Mouse (Mus musculus) CH12.LX (cell line): ENCODE results near the gene C1ql4. TPM values are rescaled to one million over a fixed set of nuclear protein-coding genes. Genes with fewer than 3 reads are reported as not detected.

Experiments used
- DNase-seq: peaks from one replicate; pipeline ENCODE4 v3.0.0-alpha.2; 2013; ENCODE audit errors: extremely low read depth
- H3K27ac ChIP-seq: 2 replicates; pipeline ENCODE4 v1.5.1; 2012; ENCODE audit warnings: low read depth, mild to moderate bottlenecking, control low read depth, moderate library complexity; ENCODE audit not compliant: insufficient read depth
- H3K27me3 ChIP-seq: replicated peaks from 2 replicates; pipeline ENCODE3; 2012; ENCODE audit warnings: inconsistent platforms
- H3K36me3 ChIP-seq, 2 experiments: replicated peaks in 1 of 2; 2 replicates each; pipeline versions ENCODE3 to v1.6.1; 2012; ENCODE audit warnings: inconsistent platforms in 1 of 2, low read length in 1 of 2, mild to moderate bottlenecking in 1 of 2, mixed read lengths in 1 of 2, moderate library complexity in 1 of 2; ENCODE audit not compliant: control insufficient read depth in 1 of 2, insufficient read depth in 1 of 2
- H3K4me1 ChIP-seq, 2 experiments: 2 replicates each; pipeline ENCODE4 v1.6.1; 2012; ENCODE audit warnings: inconsistent platforms in 1 of 2, moderate library complexity in 1 of 2; ENCODE audit not compliant: insufficient read depth in 2 of 2, control insufficient read depth in 1 of 2
- H3K4me2 ChIP-seq: 2 replicates; pipeline ENCODE4 v1.6.1; 2012; ENCODE audit warnings: low read depth, mild to moderate bottlenecking, control low read depth; ENCODE audit not compliant: poor library complexity, insufficient read depth, severe bottlenecking
- H3K4me3 ChIP-seq, 3 experiments: fragments of 150-350 bp in 1 of 3; sonication (generic) in 1 of 3; replicated peaks in 1 of 3; 2 replicates each; pipeline versions ENCODE3 to v1.5.1; 2011 to 2012; ENCODE audit warnings: low read depth in 2 of 3, low read length in 2 of 3, mild to moderate bottlenecking in 2 of 3, moderate library complexity in 2 of 3, control low read depth in 1 of 3, improper control_type of control experiment in 1 of 3, inconsistent platforms in 1 of 3, mixed read lengths in 1 of 3; ENCODE audit not compliant: poor library complexity in 1 of 3
- H3K79me2 ChIP-seq: replicated peaks from 2 replicates; pipeline ENCODE4 v1.6.1; 2012; ENCODE audit warnings: mild to moderate bottlenecking, moderate library complexity; ENCODE audit not compliant: control insufficient read depth, poor library complexity, insufficient read depth, severe bottlenecking; ENCODE audit errors: extremely low read depth
- H3K9ac ChIP-seq: 2 replicates; pipeline ENCODE4 v1.6.1; 2012; ENCODE audit warnings: low read depth, mild to moderate bottlenecking, control low read depth, moderate library complexity; ENCODE audit not compliant: insufficient read depth
- H3K9me3 ChIP-seq: replicated peaks from 2 replicates; pipeline ENCODE3; 2012; ENCODE audit warnings: low read length, inconsistent platforms, mixed read lengths
- BHLHE40 ChIP-seq: IDR thresholded peaks from 2 replicates; pipeline ENCODE4 v1.6.1; 2011; ENCODE audit warnings: mild to moderate bottlenecking, low read depth, low read length, improper control_type of control experiment
- CHD1 ChIP-seq: IDR thresholded peaks from 2 replicates; pipeline ENCODE4 v1.6.1; 2012; ENCODE audit warnings: low read depth, low read length, improper control_type of control experiment, inconsistent platforms
- CHD2 ChIP-seq: IDR thresholded peaks from 2 replicates; pipeline ENCODE4 v1.6.1; 2011; ENCODE audit warnings: low read length, improper control_type of control experiment
- CTCF ChIP-seq, 2 experiments: IDR thresholded peaks in 1 of 2; conservative IDR thresholded peaks in 1 of 2; 2 replicates each; pipeline ENCODE4 v1.5.1; 2011 to 2012; ENCODE audit warnings: low read depth in 2 of 2, low read length in 2 of 2, improper control_type of control experiment in 1 of 2, inconsistent platforms in 1 of 2, mild to moderate bottlenecking in 1 of 2, moderate library complexity in 1 of 2
- E2F4 ChIP-seq: IDR thresholded peaks from 2 replicates; pipeline ENCODE4 v1.6.1; 2011; ENCODE audit warnings: low read depth, low read length, improper control_type of control experiment; ENCODE audit not compliant: insufficient replicate concordance
- ELF1 ChIP-seq: IDR thresholded peaks from 2 replicates; pipeline ENCODE4 v1.6.1; 2014; ENCODE audit warnings: low read depth, mild to moderate bottlenecking, inconsistent platforms, low read length, improper control_type of control experiment
- EP300 ChIP-seq: IDR thresholded peaks from 2 replicates; pipeline ENCODE4 v1.6.1; 2011; ENCODE audit warnings: low read length, improper control_type of control experiment
- GABPA ChIP-seq: IDR thresholded peaks from 2 replicates; pipeline ENCODE4 v1.6.1; 2012; ENCODE audit warnings: low read depth, low read length, improper control_type of control experiment, inconsistent platforms; ENCODE audit not compliant: insufficient replicate concordance
- IRF4 ChIP-seq: IDR thresholded peaks from 2 replicates; pipeline ENCODE4 v1.6.1; 2014; ENCODE audit warnings: low read depth, mild to moderate bottlenecking, inconsistent platforms, low read length, improper control_type of control experiment
- JUN ChIP-seq: IDR thresholded peaks from 2 replicates; pipeline ENCODE4 v1.6.1; 2011; ENCODE audit warnings: low read depth, mild to moderate bottlenecking, low read length, improper control_type of control experiment, moderate library complexity; ENCODE audit not compliant: insufficient read depth
- MAFK ChIP-seq: IDR thresholded peaks from 2 replicates; pipeline ENCODE4 v1.6.1; 2011; ENCODE audit warnings: low read length, improper control_type of control experiment; ENCODE audit not compliant: insufficient replicate concordance
- MAX ChIP-seq: IDR thresholded peaks from 2 replicates; pipeline ENCODE4 v1.6.1; 2011; ENCODE audit warnings: low read length, improper control_type of control experiment
- MAZ ChIP-seq: IDR thresholded peaks from 2 replicates; pipeline ENCODE4 v1.6.1; 2012; ENCODE audit warnings: low read depth, mild to moderate bottlenecking, inconsistent platforms, low read length, improper control_type of control experiment, moderate library complexity
- MXI1 ChIP-seq: IDR thresholded peaks from 2 replicates; pipeline ENCODE4 v1.6.1; 2011; ENCODE audit warnings: mild to moderate bottlenecking, low read depth, low read length, improper control_type of control experiment
- MYC ChIP-seq: IDR thresholded peaks from 2 replicates; pipeline ENCODE4 v1.6.1; 2011; ENCODE audit warnings: low read depth, mild to moderate bottlenecking, improper control_type of control experiment, low read length
- NELFE ChIP-seq: IDR thresholded peaks from 2 replicates; pipeline ENCODE4 v1.6.1; 2011; ENCODE audit warnings: low read depth, low read length, improper control_type of control experiment
- NRF1 ChIP-seq: IDR thresholded peaks from 2 replicates; pipeline ENCODE4 v1.6.1; 2014; ENCODE audit warnings: low read depth, mild to moderate bottlenecking, inconsistent platforms, low read length, improper control_type of control experiment, moderate library complexity
- PAX5 ChIP-seq: IDR thresholded peaks from 2 replicates; pipeline ENCODE4 v1.6.1; 2012; ENCODE audit warnings: low read length, inconsistent platforms, mixed read lengths
- POLR2A ChIP-seq: IDR thresholded peaks from 2 replicates; pipeline ENCODE4 v1.6.1; 2011; ENCODE audit warnings: low read depth, mild to moderate bottlenecking, improper control_type of control experiment, low read length
- RAD21 ChIP-seq: IDR thresholded peaks from 2 replicates; pipeline ENCODE4 v1.6.1; 2011; ENCODE audit warnings: low read depth, mild to moderate bottlenecking, low read length, improper control_type of control experiment, moderate library complexity
- SIN3A ChIP-seq: IDR thresholded peaks from 2 replicates; pipeline ENCODE4 v1.6.1; 2012; ENCODE audit warnings: low read length, improper control_type of control experiment, inconsistent platforms
- SMC3 ChIP-seq: IDR thresholded peaks from 2 replicates; pipeline ENCODE4 v1.6.1; 2011; ENCODE audit warnings: low read depth, low read length, improper control_type of control experiment
- TBP ChIP-seq: conservative IDR thresholded peaks from 2 replicates; pipeline ENCODE4 v1.6.1; 2011; ENCODE audit warnings: low read depth, low read length, improper control_type of control experiment
- TCF12 ChIP-seq: IDR thresholded peaks from 2 replicates; pipeline ENCODE4 v1.6.1; 2014; ENCODE audit warnings: low read depth, mild to moderate bottlenecking, inconsistent platforms, low read length, improper control_type of control experiment
- UBTF ChIP-seq: IDR thresholded peaks from 2 replicates; pipeline ENCODE4 v1.6.1; 2012; ENCODE audit warnings: low read depth, mild to moderate bottlenecking, inconsistent platforms, low read length, improper control_type of control experiment, moderate library complexity
- USF1 ChIP-seq: IDR thresholded peaks from 2 replicates; pipeline ENCODE4 v1.6.1; 2014; ENCODE audit warnings: low read depth, mild to moderate bottlenecking, inconsistent platforms, low read length, improper control_type of control experiment
- ZKSCAN1 ChIP-seq: IDR thresholded peaks from 2 replicates; pipeline ENCODE4 v1.6.1; 2012; ENCODE audit warnings: low read depth, inconsistent platforms, low read length, improper control_type of control experiment, borderline replicate concordance
- ZMIZ1 ChIP-seq: IDR thresholded peaks from 2 replicates; pipeline ENCODE4 v1.6.1; 2012; ENCODE audit warnings: low read depth, mild to moderate bottlenecking, inconsistent platforms, low read length, improper control_type of control experiment
- ZNF384 ChIP-seq: IDR thresholded peaks from 2 replicates; pipeline ENCODE4 v1.6.1; 2012; ENCODE audit warnings: low read depth, low read length, improper control_type of control experiment, inconsistent platforms
- dilution Hi-C: fragments of 300-500 bp; cut with MboI; formaldehyde crosslinking; loops from 2 replicates; pipeline ENCODE4 v1.14.3; 2020; ENCODE audit warnings: low sequenced_read_pairs; ENCODE audit not compliant: extremely low pct_unique_long_range_greater_than_20kb, extremely low pct_ligation_motif_present
- in situ Hi-C: fragments of 300-500 bp; cut with MboI; formaldehyde crosslinking; loops from 3 replicates; pipeline ENCODE4 v1.14.3; 2019; ENCODE audit warnings: low sequenced_read_pairs, low pct_ligation_motif_present, low pct_unique_long_range_greater_than_20kb, mixed read lengths
- polyA plus RNA-seq: library from polyadenylated mRNA; unstranded; fragments of >175 nt; gene quantifications from 2 replicates; pipeline ENCODE4 v1.2.1, GENCODE M21; 2012; ENCODE audit warnings: low read depth; ENCODE audit not compliant: insufficient read length
- total RNA-seq, 2 experiments: library from RNA; depleted of rRNA; stranded (reverse); fragments of 300-350 nt in 1 of 2; fragments of >200 nt in 1 of 2; gene quantifications; 2 replicates each; pipeline ENCODE4 v1.2.3; 2012 to 2014

C1ql4 gene
- total and polyA plus RNA-seq, 3 experiments = not detected

GRCm38 (mm10) chr15:99126816-99127365, 39.3 kb upstream of the C1ql4 start:
- H3K4me3 ChIP-seq = peak overlapping the region; percentile 77 to 91 (median 85)
- peaks cover 0 to 68% of the 10 kb centered on the region in 2 experiments; a peak in 3 of 4 replicates for H3K4me1 ChIP-seq
- peak; percentile 34 for DNase-seq
- H3K36me3 ChIP-seq = peaks cover 0 to 28% of the 10 kb centered on the region in 2 experiments
- TF ChIP-seq NELFE = 0 out of 2 replicates have a peak, but pooled peaks have one; percentile 1
- 0 out of 2 replicates have a peak, but pooled peaks have one; percentile 16 for TF ChIP-seq ELF1
- 0 out of 2 replicates have a peak, but pooled peaks have one; percentile 23 for TF ChIP-seq CHD1
- TF ChIP-seq MAFK = no peak
- TF ChIP-seq GABPA = no peak
- TF ChIP-seq TBP = no peak
- peak overlapping the region; percentile 88 for H3K9ac ChIP-seq
- in situ Hi-C loops (no loop called here), dilution Hi-C loops (no loop called here)
- peak overlapping the region; percentile 79; the same call in 1 of the 2 replicates for H3K4me2 ChIP-seq
- no peaks in the 10 kb centered on the region for H3K27me3 ChIP-seq
- peaks cover 22% of the 10 kb centered on the region for H3K79me2 ChIP-seq
- no peaks in the 10 kb centered on the region for H3K9me3 ChIP-seq
- H3K27ac ChIP-seq = no peak overlapping the region

- in situ Hi-C loops = no loop called here
- dilution Hi-C loops = no loop called here
- Histone ChIP-seq H3K4me1 (peaks cover 2 to 64% of the 10 kb centered on the region in 2 experiments), H3K4me3 (peak overlapping the region; percentile 77 to 91 (median 85)), H3K27ac (peak overlapping the region; percentile 7; the same call in 1 of the 2 replicates), H3K9me3 (no peaks in the 10 kb centered on the region), H3K9ac (peak overlapping the region; percentile 88), H3K36me3 (peaks cover 0 to 22% of the 10 kb centered on the region in 2 experiments), H3K79me2 (peaks cover 20% of the 10 kb centered on the region)
- peak; percentile 69 for DNase-seq
- TF ChIP-seq TBP = no peak
- peak; percentile 20; the same call in 1 of the 2 replicates for TF ChIP-seq IRF4
- no peak for TF ChIP-seq RAD21
- TF ChIP-seq MAZ = 0 out of 2 replicates have a peak, but pooled peaks have one; percentile 4
- no peak for TF ChIP-seq EP300
- no peak for TF ChIP-seq PAX5
- peak; percentile 48; the same call in 1 of the 2 replicates for TF ChIP-seq CHD2
- TF ChIP-seq MXI1 = peak; percentile 62; the same call in 1 of the 2 replicates
- TF ChIP-seq GABPA = no peak
- TF ChIP-seq MAX = no peak
- TF ChIP-seq CTCF (conservative IDR thresholded peaks at IDR 0.05 in 1 of 2, IDR thresholded peaks at IDR 0.05 in 1 of 2; ENCODE audit: low read depth in 2 of 2, low read length in 2 of 2) = no peak
- TF ChIP-seq TCF12 = 0 out of 2 replicates have a peak, but pooled peaks have one; percentile 26
- TF ChIP-seq ZKSCAN1 = no peak
- peak; percentile 71 for TF ChIP-seq SIN3A
- TF ChIP-seq NELFE = peak; percentile 66; the same call in 1 of the 2 replicates
- no peak for TF ChIP-seq ZMIZ1
- peak; percentile 23; the same call in 1 of the 2 replicates for TF ChIP-seq BHLHE40
- TF ChIP-seq USF1 = no peak
- TF ChIP-seq POLR2A = peak; percentile 72
- no peak for TF ChIP-seq ELF1
- peak; percentile 77 for TF ChIP-seq MYC
- peak; percentile 81 for TF ChIP-seq NRF1
- no peak for TF ChIP-seq ZNF384
- TF ChIP-seq UBTF = peak; percentile 71; the same call in 1 of the 2 replicates
- TF ChIP-seq JUN = no peak
- no peak for TF ChIP-seq E2F4
- TF ChIP-seq SMC3 = no peak
- TF ChIP-seq, all 38 proteins: peak for 12
- H3K4me2 ChIP-seq = peak overlapping the region; percentile 90
- H3K27me3 ChIP-seq = no peaks in the 10 kb centered on the region
Measured at GRCm38 (mm10) chr15:99126081-99126815, 38.6 kb upstream of the C1ql4 start.
